Mouse (Mus musculus) heart, adult 11 months (tissue): ENCODE data around the gene Olfr584.

Experiments used
- DNase-seq: peaks from one replicate; pipeline ENCODE4 v3.0.0; 2022

Gene Olfr584

GRCm38 (mm10) chr7:103081585-103081984 is at the start of gene Olfr584:
Olfr584 (plus strand) TSS chr7:103081885.
- no peak for DNase-seq

GRCm38 (mm10) chr7:103037724-103038123 is 44.0 kb upstream of the Olfr584 start, which contains the start of gene Olfr582:
Olfr582 (plus strand) TSS chr7:103038024.
- DNase-seq, result no peak

GRCm38 (mm10) chr7:103051000-103051399 is 30.7 kb upstream of the Olfr584 start, which contains the start of gene Olfr583:
Olfr583 (plus strand) TSS chr7:103051300.
- no peak for DNase-seq

- DNase-seq, result no peak
Observed at GRCm38 (mm10) chr7:103097420-103097819, 15.7 kb downstream of the Olfr584 start, which contains the start of gene Olfr585. Olfr585 (plus strand) TSS chr7:103097720.

GRCm38 (mm10) chr7:103119406-103119805 is 37.7 kb downstream of the Olfr584 start:
- DNase-seq, result no peak

- peak; percentile 21 for DNase-seq
Observed at GRCm38 (mm10) chr7:103125538-103125937, 43.9 kb downstream of the Olfr584 start, which contains the start of gene Olfr586. Olfr586 (minus strand) TSS chr7:103125638.
